Comparison of ENCODE assay signal across 8 mouse cellular contexts in genomic region chr9:55938618-55938985, GRCm38 (mm10). TPM values are rescaled to one million over a fixed set of nuclear protein-coding genes. Genes with fewer than 3 reads are reported as not detected.
DNase-seq lines count a peak whose midpoint lies in the region; ATAC-seq and TF ChIP-seq lines count a peak whose summit lies in the region.

No protein-coding gene starts in this region.

- no peaks in the 10 kb centered on the region for H3K9me3 ChIP-seq in kidney, postnatal 0 days (replicated peaks; ENCODE audit: low read length)
- H3K9me3 ChIP-seq in hindbrain, embryonic 10.5 days = no peaks in the 10 kb centered on the region
- no peaks in the 10 kb centered on the region for H3K9me3 ChIP-seq in midbrain, embryonic 11.5 days (ENCODE audit: control insufficient read depth, low read length)

- TF ChIP-seq POLR2A in bone marrow macrophage, adult 2 months (IDR thresholded peaks at IDR 0.05; ENCODE audit: borderline replicate concordance, low read depth, low read length) = no peak

- H3K36me3 ChIP-seq in kidney, postnatal 0 days (ENCODE audit: insufficient read depth, low read length) = no peaks in the 10 kb centered on the region
- H3K36me3 ChIP-seq in hindbrain, embryonic 10.5 days = no peaks in the 10 kb centered on the region
- no peaks in the 10 kb centered on the region for H3K36me3 ChIP-seq in midbrain, embryonic 11.5 days (ENCODE audit: control insufficient read depth, insufficient read depth, low read length)

- peak; percentile 3 for DNase-seq in kidney, postnatal 0 days (ENCODE audit: low spot score)
- DNase-seq in kidney, adult 11 months = no peak
- no peak for DNase-seq in hindbrain, embryonic 10.5 days (ENCODE audit: low spot score)
- peak; percentile 85 for DNase-seq in midbrain, embryonic 11.5 days (ENCODE audit: low spot score, missing footprints)
- DNase-seq in layer of hippocampus, adult 9-10 months (ENCODE audit: low spot score) = no peak
- DNase-seq in cerebellum, postnatal 4 days (ENCODE audit: low spot score in 2 of 2) = no peak
- no peak for DNase-seq in cerebellum, adult 11 months

- H3K4me2 ChIP-seq in kidney, postnatal 0 days (ENCODE audit: low read length) = peak overlapping the region; percentile 77
- peak overlapping the region; percentile 60 for H3K4me2 ChIP-seq in midbrain, embryonic 11.5 days

- TF ChIP-seq CTCF in kidney, postnatal 0 days (IDR thresholded peaks at IDR 0.05; ENCODE audit: low read depth) = no peak
- no peak for TF ChIP-seq CTCF in bone marrow macrophage, adult 2 months (IDR thresholded peaks at IDR 0.05; ENCODE audit: low read depth, low read length)

- 0 out of 2 replicates have a peak, but pooled peaks cover 10% of the 10 kb centered on the region for H3K4me1 ChIP-seq in kidney, postnatal 0 days (replicated peaks; ENCODE audit: insufficient read depth, low read length)
- H3K4me1 ChIP-seq in bone marrow macrophage, adult 2 months (ENCODE audit: control insufficient read depth, insufficient read depth, low read length) = peaks cover 10% of the 10 kb centered on the region
- peaks cover 27% of the 10 kb centered on the region for H3K4me1 ChIP-seq in hindbrain, embryonic 10.5 days (replicated peaks)
- H3K4me1 ChIP-seq in midbrain, embryonic 11.5 days (ENCODE audit: control insufficient read depth, insufficient read depth, low read length) = 0 out of 2 replicates have a peak, but pooled peaks cover 5% of the 10 kb centered on the region

- H3K9ac ChIP-seq in kidney, postnatal 0 days (ENCODE audit: low read depth, low read length) = peak overlapping the region; percentile 88
- peak overlapping the region; percentile 78 for H3K9ac ChIP-seq in midbrain, embryonic 11.5 days (ENCODE audit: low read length)

- peak overlapping the region; percentile 82 for H3K4me3 ChIP-seq in kidney, postnatal 0 days (replicated peaks; ENCODE audit: low read depth, low read length)
- peak overlapping the region; percentile 87 for H3K4me3 ChIP-seq in bone marrow macrophage, adult 2 months (ENCODE audit: insufficient read depth, low read length)
- H3K4me3 ChIP-seq in hindbrain, embryonic 10.5 days = peak overlapping the region; percentile 82
- H3K4me3 ChIP-seq in midbrain, embryonic 11.5 days (ENCODE audit: low read depth, low read length) = peak overlapping the region; percentile 75

- H3K27ac ChIP-seq in kidney, postnatal 0 days = peak overlapping the region; percentile 89
- H3K27ac ChIP-seq in bone marrow macrophage, adult 2 months (ENCODE audit: insufficient read depth, low read depth, low read length) = no peak overlapping the region
- H3K27ac ChIP-seq in hindbrain, embryonic 10.5 days = peak overlapping the region; percentile 96
- H3K27ac ChIP-seq in midbrain, embryonic 11.5 days (ENCODE audit: low read depth, low read length) = no peak overlapping the region

- ATAC-seq in kidney, postnatal 0 days (replicated peaks; ENCODE audit: low FRiP score, low read depth) = no peak
- ATAC-seq in midbrain, embryonic 11.5 days (ENCODE audit: low FRiP score) = no peak

- 34% methylated on average over 6 of the region's 6 CpGs for WGBS in kidney, postnatal 0 days
- 70% methylated on average over 6 of the region's 6 CpGs for WGBS in hindbrain, embryonic 10.5 days
- 70% methylated on average over 6 of the region's 6 CpGs for WGBS in midbrain, embryonic 11.5 days

- H3K27me3 ChIP-seq in kidney, postnatal 0 days (ENCODE audit: insufficient read depth, low read length) = no peaks in the 10 kb centered on the region
- no peaks in the 10 kb centered on the region for H3K27me3 ChIP-seq in hindbrain, embryonic 10.5 days (ENCODE audit: insufficient read depth, poor library complexity, severe bottlenecking)
- H3K27me3 ChIP-seq in midbrain, embryonic 11.5 days (ENCODE audit: control insufficient read depth, insufficient read depth, low read length) = no peaks in the 10 kb centered on the region

RNA-seq across cellular contexts. Expression of gene Scaper, which starts 0.7 kb away (rescaled TPM):
- polyA plus RNA-seq in kidney, postnatal 0 days (2015; fragmentation: Nextera tagmentation; extraction: Ambion mirVana) = 9.3 and 9.4 TPM in 2 replicates
- polyA plus RNA-seq in bone marrow macrophage, adult 2 months (2012; ENCODE audit: insufficient read depth, insufficient read length, missing spikeins) = 11.6 and 12.1 TPM in 2 replicates
- 7.2 and 7.9 TPM in 2 replicates for polyA plus RNA-seq in hindbrain, embryonic 10.5 days (2016; fragmentation: Nextera tagmentation; extraction: Ambion mirVana)
- polyA plus RNA-seq in midbrain, embryonic 11.5 days (2014; fragmentation: Nextera tagmentation; extraction: Ambion mirVana) = 11.3 and 14.3 TPM in 2 replicates

Comparison
In these comparisons a context has a peak if more than half of its experiments do, and no peak if none do; other contexts are left out.
1. DNase-seq: peak in kidney, postnatal 0 days (single experiment) and midbrain, embryonic 11.5 days (single experiment); none in kidney, adult 11 months (single experiment), hindbrain, embryonic 10.5 days (single experiment), layer of hippocampus, adult 9-10 months (single experiment), cerebellum, postnatal 4 days (0 of 2) and cerebellum, adult 11 months (single experiment).
2. H3K27ac ChIP-seq: peak in kidney, postnatal 0 days (single experiment) and hindbrain, embryonic 10.5 days (single experiment); none in bone marrow macrophage, adult 2 months (single experiment) and midbrain, embryonic 11.5 days (single experiment).
3. Peak in every context shown above with its lines, with median percentiles within 50 percentile points of each other: H3K4me3 ChIP-seq.